Mouse (Mus musculus): ENCODE data around the gene Epha8.

Epha8 gene

GRCm38 (mm10) chr4:136960581-136960980 is 4.0 kb upstream of the Epha8 start:
- intact Hi-C loops (cut with DNase I): no loop called here

GRCm38 (mm10) chr4:136960068-136960467 is 3.5 kb upstream of the Epha8 start:
- intact Hi-C loops (cut with DNase I): no loop called here

- intact Hi-C loops (cut with DNase I): no loop called here
Measured at GRCm38 (mm10) chr4:136954562-136954961, 2.1 kb downstream of the Epha8 start.

DNA sequence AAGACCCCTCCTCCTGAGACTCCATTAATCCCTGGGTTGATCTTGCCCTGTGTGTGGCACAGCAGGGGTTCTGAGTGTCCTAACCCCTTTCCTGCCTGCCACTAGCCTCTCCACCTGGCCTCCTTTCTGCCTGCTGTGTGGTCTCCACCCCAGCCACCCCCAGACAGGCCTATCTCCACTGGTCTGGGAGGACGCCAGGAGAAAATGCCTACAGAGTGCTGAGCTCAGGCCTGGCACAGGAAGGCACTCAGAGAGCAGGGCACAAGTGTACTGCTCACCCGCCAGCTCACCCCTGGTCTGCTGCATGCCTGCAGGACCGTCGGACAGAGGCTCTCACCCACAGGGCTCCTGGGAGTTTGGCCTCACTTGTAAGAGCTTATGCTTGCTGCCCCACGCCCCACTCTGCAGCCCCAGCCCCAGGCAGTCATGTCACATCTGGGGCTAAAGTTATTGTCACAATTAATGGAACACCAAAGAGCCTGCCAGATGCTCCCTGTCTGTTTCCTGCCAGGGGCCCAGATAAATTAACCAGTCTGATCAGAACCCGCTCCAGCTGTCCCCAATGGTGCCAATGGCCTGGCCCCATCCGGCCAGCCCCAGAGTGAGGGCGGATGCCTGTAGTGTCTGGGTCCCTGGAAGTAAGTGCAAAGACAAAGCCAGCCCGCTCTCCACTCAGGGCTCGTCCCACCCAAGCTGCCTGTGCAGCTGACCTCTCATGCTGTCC is 7.2 kb downstream of the Epha8 start:
- intact Hi-C loops (cut with DNase I): no loop called here

DNA sequence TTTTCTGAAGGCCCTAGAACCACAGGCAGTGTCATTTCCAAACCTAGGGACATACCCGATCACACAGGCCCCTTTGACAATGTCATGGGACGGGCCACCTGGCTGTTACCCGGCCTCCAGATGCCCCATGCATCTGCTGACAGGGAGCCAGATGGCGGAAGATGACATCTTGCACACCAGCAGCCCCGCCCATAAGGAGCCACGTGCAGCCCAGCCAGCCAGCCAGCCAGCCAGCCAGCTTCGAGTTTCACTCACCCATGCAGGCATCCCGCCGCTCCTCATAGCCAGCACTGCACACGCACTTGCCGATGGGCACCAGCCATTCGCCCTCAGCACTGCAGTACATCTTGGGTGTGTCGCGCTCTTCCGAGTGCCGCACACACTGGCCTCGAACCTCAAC is 11.2 kb downstream of the Epha8 start:
- intact Hi-C loops (cut with DNase I): no loop called here

DNA sequence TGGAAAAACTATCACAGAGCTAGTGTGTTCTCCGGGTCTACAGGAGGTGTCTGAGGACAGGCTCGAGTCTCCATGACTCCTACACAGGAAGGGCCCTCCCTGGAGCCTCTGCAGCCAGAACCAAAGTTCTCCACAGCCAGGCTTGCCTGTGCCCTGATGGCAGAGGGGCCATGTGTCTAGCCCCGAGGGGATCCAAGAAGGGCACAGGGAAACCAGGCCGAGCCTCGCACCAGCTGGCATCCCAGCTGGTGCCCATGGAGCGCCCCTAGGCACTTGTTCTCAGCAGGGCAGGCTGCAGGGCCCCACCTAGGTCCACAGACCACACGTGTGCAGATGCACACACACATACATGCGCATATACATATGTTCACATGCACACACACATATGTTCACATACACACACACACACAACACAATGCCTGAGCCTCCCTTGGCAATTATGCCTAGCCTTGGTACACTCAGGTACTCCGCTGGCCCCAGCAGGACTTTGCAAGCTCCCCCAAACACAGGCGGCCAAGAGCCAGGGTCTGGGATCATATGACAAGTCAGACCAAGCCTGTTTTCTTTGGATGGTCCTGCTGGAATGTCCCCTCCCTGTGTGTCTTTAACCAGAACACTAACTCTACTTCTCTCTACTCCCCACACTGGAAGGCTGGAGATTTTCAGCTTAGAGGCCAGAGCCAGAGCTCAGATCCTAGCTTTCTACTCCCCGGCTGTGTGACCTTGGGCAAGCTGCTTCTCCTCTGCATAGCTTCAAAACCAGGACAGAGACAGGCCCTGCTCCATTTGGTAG is 11.9 kb downstream of the Epha8 start:
- intact Hi-C loops (cut with DNase I): no loop called here

GRCm38 (mm10) chr4:136943175-136943574 is 13.4 kb downstream of the Epha8 start:
- intact Hi-C loops (cut with DNase I): no loop called here

- intact Hi-C loops (cut with DNase I): no loop called here
Measured at GRCm38 (mm10) chr4:136942761-136943160, 13.9 kb downstream of the Epha8 start.

GRCm38 (mm10) chr4:136937935-136938334 is 18.7 kb downstream of the Epha8 start:
- intact Hi-C loops (cut with DNase I): no loop called here

DNA sequence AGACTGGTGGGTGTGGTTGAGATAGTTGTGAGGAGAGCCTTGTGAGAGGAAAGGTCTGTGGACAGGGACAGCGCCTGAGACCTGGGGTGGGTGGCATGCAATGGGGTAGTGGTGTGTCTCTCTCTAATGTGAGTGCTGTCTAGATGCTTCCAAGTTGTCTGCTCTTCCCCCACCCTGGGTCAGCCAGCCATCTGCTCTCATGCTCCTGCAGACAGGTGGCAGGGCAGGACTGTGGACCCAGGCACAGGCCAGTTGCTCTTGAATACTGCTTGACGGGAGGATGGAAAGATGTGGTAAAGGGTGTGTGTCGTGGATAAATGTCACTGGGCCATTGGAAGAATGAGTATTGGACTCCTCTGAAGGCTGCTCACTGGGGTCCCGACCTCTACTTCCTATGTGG is 19.3 kb downstream of the Epha8 start:
- intact Hi-C loops (cut with DNase I): no loop called here

DNA sequence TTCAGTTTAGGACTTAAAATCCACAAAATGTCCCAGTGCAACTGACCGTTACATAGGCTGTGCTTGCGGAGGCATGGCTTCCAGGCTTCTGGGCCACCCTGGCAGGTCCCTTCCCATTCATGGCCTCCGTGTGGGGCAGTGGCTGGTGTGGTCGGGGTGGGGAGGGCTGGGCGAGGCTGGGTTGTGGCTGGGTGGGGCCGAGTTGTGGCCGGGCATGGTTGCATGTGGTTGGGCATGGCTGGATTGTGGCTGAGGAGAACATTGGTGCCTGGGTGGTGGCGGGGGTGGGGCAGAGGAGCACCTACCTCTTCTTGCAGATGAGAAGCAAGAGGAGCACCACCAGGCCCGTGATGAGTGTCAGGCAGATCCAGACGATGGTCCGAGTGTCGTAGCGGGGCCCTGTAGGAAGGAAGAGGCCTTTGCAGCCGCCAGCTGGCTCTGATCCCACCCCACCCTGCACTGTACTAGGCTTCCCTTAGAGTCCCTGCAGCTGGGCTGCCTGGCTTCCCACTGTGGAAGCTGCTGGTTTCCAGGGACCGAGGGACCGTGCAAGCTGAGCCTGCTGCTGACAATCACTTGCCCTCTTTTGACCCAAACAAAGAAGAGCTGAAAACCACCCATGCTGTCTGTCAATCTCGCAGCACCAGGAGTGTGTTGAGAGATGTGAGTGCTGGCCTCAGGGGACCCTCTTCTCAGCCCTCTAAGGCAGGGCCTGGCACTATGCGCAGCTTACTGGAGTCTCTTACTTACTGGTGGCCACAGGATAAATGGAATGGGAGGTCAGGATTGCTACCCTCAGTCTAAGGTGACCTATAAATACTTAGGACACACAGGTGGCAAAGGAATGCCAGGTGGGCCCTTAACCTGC is 21.6 kb downstream of the Epha8 start:
- intact Hi-C loops (cut with DNase I): no loop called here

GRCm38 (mm10) chr4:136930474-136930873 is 26.1 kb downstream of the Epha8 start:
- intact Hi-C loops (cut with DNase I): no loop called here

DNA sequence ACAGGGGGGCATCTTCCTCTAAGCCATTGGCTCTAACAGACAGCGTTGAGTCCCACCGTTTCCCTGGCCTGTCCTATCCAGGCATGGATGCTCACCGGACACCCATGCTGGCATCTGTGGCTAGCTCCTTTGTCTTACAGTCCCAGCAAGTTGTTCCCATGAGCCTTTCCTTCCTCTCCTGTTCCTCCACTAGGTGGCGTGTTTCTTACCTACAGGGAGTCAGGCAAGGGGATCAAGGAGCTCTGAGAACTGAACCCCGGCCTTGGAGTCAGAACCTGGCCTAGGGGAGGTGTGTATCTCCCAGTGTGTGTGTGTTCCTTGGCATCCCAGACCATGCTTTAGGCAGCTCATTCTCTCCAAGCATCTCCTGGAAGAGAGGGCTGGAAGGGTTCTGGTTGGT is 27.7 kb downstream of the Epha8 start:
- intact Hi-C loops (cut with DNase I): loop anchor here (5.0 kb wide), 1 partner anchor 43 kb away; no protein-coding TSS in a partner anchor

DNA sequence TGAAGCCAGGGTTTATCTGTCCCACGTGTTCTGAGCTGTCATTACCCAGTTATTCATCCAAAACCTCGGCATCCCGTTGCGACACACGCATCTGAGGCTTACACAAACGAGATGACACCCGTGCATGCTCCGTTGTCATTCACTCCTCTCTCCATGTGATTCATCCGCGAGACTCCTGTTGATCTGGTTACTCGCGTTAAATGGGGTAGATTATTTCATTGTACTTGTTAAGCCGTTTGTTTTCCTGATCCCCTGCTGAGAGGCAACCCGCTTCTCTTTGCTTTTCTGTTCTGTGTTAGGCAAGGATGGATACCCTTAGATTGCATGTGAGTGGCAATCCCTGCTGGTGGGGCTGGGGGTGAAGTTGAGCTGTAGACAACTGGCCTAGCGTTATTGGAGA is 30.8 kb downstream of the Epha8 start:
- intact Hi-C loops (cut with DNase I): loop anchor here (5.0 kb wide), 1 partner anchor 46 kb away; no protein-coding TSS in a partner anchor

GRCm38 (mm10) chr4:136924529-136924928 is 32.1 kb downstream of the Epha8 start:
- intact Hi-C loops (cut with DNase I): no loop called here

GRCm38 (mm10) chr4:136919526-136919925 is 37.1 kb downstream of the Epha8 start:
- intact Hi-C loops (cut with DNase I): no loop called here

DNA sequence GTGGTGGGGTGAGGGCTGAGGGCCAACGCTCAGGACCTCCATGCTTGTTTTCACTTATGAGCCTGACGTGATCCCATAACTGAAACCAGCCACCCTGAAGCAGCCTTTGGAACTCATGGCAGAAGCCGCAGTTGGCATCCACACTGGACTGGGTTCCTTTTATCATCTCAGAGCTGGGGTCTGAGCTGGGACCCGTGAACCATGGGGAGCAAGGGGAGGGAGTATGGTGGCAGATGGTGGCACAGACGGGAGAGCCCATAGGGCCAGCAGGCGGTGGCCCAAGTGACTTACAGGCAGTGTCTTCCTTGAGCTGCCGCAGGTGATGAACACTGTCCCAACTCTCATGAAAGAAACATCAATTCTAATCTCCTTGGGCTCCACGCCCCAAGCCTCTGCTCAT is 37.8 kb downstream of the Epha8 start:
- intact Hi-C loops (cut with DNase I): no loop called here

DNA sequence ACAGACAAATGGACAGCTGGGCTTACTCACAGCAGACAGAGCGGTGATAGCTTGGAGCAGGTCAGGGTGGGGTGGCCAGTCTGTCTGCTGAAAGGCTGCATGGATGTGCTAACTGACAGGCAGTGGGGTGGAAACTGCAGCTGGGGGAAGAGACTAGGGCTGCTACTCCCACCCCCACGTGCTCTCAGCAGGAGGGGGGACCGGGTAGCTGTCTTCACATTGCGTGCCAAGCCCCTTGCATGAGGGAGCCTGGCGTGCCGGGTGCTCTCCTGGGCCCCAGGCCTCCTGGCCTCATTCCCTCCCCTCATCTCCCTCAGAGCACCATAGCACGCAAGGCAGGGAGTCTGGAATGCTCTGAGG is 39.5 kb downstream of the Epha8 start:
- intact Hi-C loops (cut with DNase I): no loop called here

DNA sequence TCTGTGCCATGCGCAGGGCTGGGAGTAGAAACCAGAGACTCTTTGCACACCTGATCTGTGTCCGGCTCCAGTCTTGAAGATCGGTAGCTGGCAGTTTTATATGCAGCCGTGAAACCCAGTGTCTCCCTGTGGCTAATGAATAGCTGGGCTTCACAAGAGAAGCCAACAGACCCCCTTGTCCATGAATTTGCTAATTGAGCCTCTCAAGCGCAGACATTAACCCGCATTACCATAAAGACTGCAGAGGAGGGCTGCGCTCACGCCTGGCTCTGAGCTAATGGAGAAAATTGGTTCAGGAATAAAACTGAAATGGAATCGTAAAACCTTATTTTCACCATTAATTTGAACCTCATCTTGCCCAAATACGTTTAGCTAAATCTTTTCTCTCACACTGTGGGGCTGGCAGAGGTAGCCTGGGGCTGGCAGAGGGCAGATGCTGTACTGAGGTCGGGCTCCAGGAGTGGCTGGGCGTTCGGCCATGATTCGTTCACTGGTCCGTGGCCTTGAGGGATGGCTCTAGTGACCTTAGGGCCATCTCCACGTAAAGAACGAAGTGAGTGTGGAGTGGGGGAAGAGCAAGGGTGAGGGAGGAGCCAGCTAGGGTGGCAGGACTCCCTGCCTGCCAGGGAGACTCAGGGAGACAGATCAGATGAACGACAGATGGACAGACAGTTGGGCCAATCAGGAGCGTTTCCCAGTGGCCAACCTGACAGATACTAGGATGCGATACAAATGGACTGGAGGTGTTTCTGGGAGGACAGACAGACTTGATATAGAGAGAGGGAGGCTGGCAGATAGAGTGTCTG is 40.1 kb downstream of the Epha8 start:
- intact Hi-C loops (cut with DNase I): no loop called here

GRCm38 (mm10) chr4:136912841-136913240 is 43.8 kb downstream of the Epha8 start:
- intact Hi-C loops (cut with DNase I): no loop called here

DNA sequence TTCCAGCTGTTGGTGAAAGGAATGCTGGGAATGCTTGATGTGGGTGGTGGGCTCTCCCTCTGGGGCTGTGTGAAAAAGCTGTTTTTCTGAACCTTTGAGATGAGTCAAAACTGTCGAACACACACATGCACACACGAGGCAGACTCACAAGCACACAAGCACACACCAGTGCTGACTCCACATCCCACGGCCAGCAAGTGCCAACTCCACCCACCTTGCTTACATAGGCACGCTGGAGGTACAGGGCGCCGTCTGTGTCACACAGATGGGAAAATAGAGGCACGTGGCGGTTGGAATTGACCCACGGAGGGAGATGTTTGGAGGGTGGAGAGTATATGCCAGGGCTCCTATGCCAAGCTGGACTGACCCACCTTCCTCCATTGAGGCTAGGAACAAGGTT is 44.8 kb downstream of the Epha8 start:
- intact Hi-C loops (cut with DNase I): no loop called here
